9 mouse cellular contexts compared by ENCODE assay signal in the genomic region with DNA sequence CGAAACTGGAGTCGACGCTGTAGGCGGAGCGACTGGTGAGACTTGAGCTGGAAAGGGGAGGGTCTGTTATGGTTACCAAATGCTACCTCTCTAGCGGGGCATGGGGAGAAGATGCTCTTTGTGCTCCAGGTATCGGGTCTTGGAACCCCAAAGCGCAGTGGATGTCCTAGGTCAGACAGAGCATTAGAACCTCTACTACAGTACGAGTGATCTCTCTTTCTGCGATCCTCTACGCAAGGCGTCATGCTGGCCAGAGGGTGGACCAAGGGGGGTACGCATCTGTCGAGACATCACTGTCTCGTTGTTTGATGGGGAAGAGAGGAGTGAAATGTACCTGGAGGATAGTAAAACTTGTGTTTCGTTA. TPM values are rescaled to one million over a fixed set of nuclear protein-coding genes. Genes with fewer than 3 reads are reported as not detected.
DNase-seq lines count a peak whose midpoint lies in the region; ATAC-seq and TF ChIP-seq lines count a peak whose summit lies in the region.
"Had no signal": no experiment of that assay in that cellular context is flagged by ENCODE, and none has a peak within 500 bp of the region (broad histone marks: within the 10 kb centered on the region; RNA-seq: fewer than 3 reads in every experiment).

No protein-coding gene starts in this region.

- peaks cover 11% of the 10 kb centered on the region for H3K36me3 ChIP-seq in kidney, embryonic 16.5 days (ENCODE audit: insufficient read depth, low read length)
- H3K36me3 ChIP-seq in embryonic facial prominence, embryonic 10.5 days (replicated peaks) = peaks cover 48% of the 10 kb centered on the region
- peaks cover 15% of the 10 kb centered on the region; the same call in 1 of the 2 replicates for H3K36me3 ChIP-seq in intestine, embryonic 15.5 days
- H3K36me3 ChIP-seq in midbrain, postnatal 0 days (ENCODE audit: insufficient read depth, low read length) = peaks cover 20% of the 10 kb centered on the region

- under 1% methylated on average over 16 of the region's 16 CpGs for WGBS in kidney, embryonic 16.5 days
- WGBS in embryonic facial prominence, embryonic 10.5 days = 1% methylated on average over 16 of the region's 16 CpGs
- under 1% methylated on average over 16 of the region's 16 CpGs for WGBS in intestine, embryonic 15.5 days
- WGBS in midbrain, postnatal 0 days = under 1% methylated on average over 16 of the region's 16 CpGs

- no peak for TF ChIP-seq CTCF in midbrain, postnatal 0 days (IDR thresholded peaks at IDR 0.05)

- peak overlapping the region; percentile 79 for H3K4me3 ChIP-seq in kidney, embryonic 16.5 days (ENCODE audit: low read length)
- peak overlapping the region; percentile 96 for H3K4me3 ChIP-seq in embryonic facial prominence, embryonic 10.5 days
- H3K4me3 ChIP-seq in intestine, embryonic 15.5 days (replicated peaks) = peak overlapping the region; percentile 68
- H3K4me3 ChIP-seq in midbrain, postnatal 0 days (ENCODE audit: low read depth, low read length) = peak overlapping the region; percentile 76

- ATAC-seq in kidney, embryonic 16.5 days (ENCODE audit: low FRiP score, low TSS enrichment) = peak; percentile 37; the same call in 1 of the 2 replicates
- peak; percentile 66 for ATAC-seq in intestine, embryonic 15.5 days
- peak; percentile 15; the same call in 1 of the 2 replicates for ATAC-seq in midbrain, postnatal 0 days (ENCODE audit: low FRiP score)

- H3K4me2 ChIP-seq in kidney, embryonic 16.5 days (replicated peaks; ENCODE audit: low read depth, low read length) = peak overlapping the region; percentile 78
- H3K4me2 ChIP-seq in intestine, embryonic 15.5 days (replicated peaks) = peak overlapping the region; percentile 74
- H3K4me2 ChIP-seq in midbrain, postnatal 0 days (ENCODE audit: low read depth, low read length, poor library complexity, severe bottlenecking) = peak overlapping the region; percentile 69

- no peak for DNase-seq in kidney, postnatal 25 days
- DNase-seq in embryonic facial prominence, embryonic 10.5 days (ENCODE audit: low spot score) = no peak
- no peak for DNase-seq in midbrain, postnatal 0 days (ENCODE audit: low spot score)
- DNase-seq in right cerebral cortex, postnatal 10 days (ENCODE audit: low spot score in 2 of 2) = no peak
- DNase-seq in thymus, postnatal 25 days = no peak
- DNase-seq in layer of hippocampus, adult 9-11 months = no peak

- H3K27me3 ChIP-seq in kidney, embryonic 16.5 days (ENCODE audit: insufficient read depth, low read length) = no peaks in the 10 kb centered on the region
- H3K27me3 ChIP-seq in embryonic facial prominence, embryonic 10.5 days (replicated peaks; ENCODE audit: low read depth, poor library complexity, severe bottlenecking) = no peaks in the 10 kb centered on the region
- no peaks in the 10 kb centered on the region for H3K27me3 ChIP-seq in intestine, embryonic 15.5 days (replicated peaks)
- H3K27me3 ChIP-seq in midbrain, postnatal 0 days (ENCODE audit: insufficient read depth, low read length) = no peaks in the 10 kb centered on the region

- no peak overlapping the region for H3K27ac ChIP-seq in kidney, embryonic 16.5 days (ENCODE audit: low read length)
- H3K27ac ChIP-seq in embryonic facial prominence, embryonic 10.5 days (replicated peaks) = peak overlapping the region; percentile 83
- H3K27ac ChIP-seq in intestine, embryonic 15.5 days = no peak overlapping the region
- peak overlapping the region; percentile 71 for H3K27ac ChIP-seq in midbrain, postnatal 0 days (ENCODE audit: low read depth, low read length)

- no peaks in the 10 kb centered on the region for H3K9me3 ChIP-seq in kidney, embryonic 16.5 days (ENCODE audit: low read length)
- H3K9me3 ChIP-seq in embryonic facial prominence, embryonic 10.5 days = no peaks in the 10 kb centered on the region
- H3K9me3 ChIP-seq in intestine, embryonic 15.5 days = no peaks in the 10 kb centered on the region
- H3K9me3 ChIP-seq in midbrain, postnatal 0 days (ENCODE audit: low read length) = no peaks in the 10 kb centered on the region

- peak overlapping the region; percentile 73 for H3K9ac ChIP-seq in kidney, embryonic 16.5 days (replicated peaks; ENCODE audit: low read length)
- peak overlapping the region; percentile 70 for H3K9ac ChIP-seq in intestine, embryonic 15.5 days
- H3K9ac ChIP-seq in midbrain, postnatal 0 days (replicated peaks; ENCODE audit: low read length, poor library complexity, severe bottlenecking) = peak overlapping the region; percentile 80

- H3K4me1 ChIP-seq in kidney, embryonic 16.5 days (ENCODE audit: insufficient read depth, low read length) = peaks cover 14% of the 10 kb centered on the region
- peaks cover 20% of the 10 kb centered on the region for H3K4me1 ChIP-seq in embryonic facial prominence, embryonic 10.5 days
- peaks cover 18% of the 10 kb centered on the region for H3K4me1 ChIP-seq in intestine, embryonic 15.5 days (replicated peaks)
- no peaks in the 10 kb centered on the region for H3K4me1 ChIP-seq in midbrain, postnatal 0 days (ENCODE audit: insufficient read depth, low read length)

RNA-seq across cellular contexts. Expression of a gene that starts 0.5 kb away (rescaled TPM):
- 25.3 and 26.9 TPM in 2 replicates for polyA plus RNA-seq in kidney, embryonic 16.5 days (2015; fragmentation: Nextera tagmentation; extraction: Ambion mirVana)
- 27.9 and 30.7 TPM in 2 replicates for polyA plus RNA-seq in embryonic facial prominence, embryonic 10.5 days (2016; fragmentation: Nextera tagmentation; extraction: Ambion mirVana)
- 16.2 and 21.0 TPM in 2 replicates for polyA plus RNA-seq in intestine, embryonic 15.5 days (2015; fragmentation: Nextera tagmentation; extraction: Ambion mirVana)
- 18.9 and 20.4 TPM in 2 replicates for total RNA-seq in midbrain, postnatal 0 days (2014; rRNA removed)
- 8.0 and 10.5 TPM in 2 replicates for polyA plus RNA-seq in midbrain, postnatal 0 days (2015; fragmentation: Nextera tagmentation; extraction: Ambion mirVana)

RNA-seq across cellular contexts. Expression of a gene that starts 0.6 kb away (rescaled TPM):
- polyA plus RNA-seq in kidney, embryonic 16.5 days (2015; fragmentation: Nextera tagmentation; extraction: Ambion mirVana) = 35.9 and 38.9 TPM in 2 replicates
- polyA plus RNA-seq in embryonic facial prominence, embryonic 10.5 days (2016; fragmentation: Nextera tagmentation; extraction: Ambion mirVana) = 48.4 and 50.8 TPM in 2 replicates
- 31.6 and 38.2 TPM in 2 replicates for polyA plus RNA-seq in intestine, embryonic 15.5 days (2015; fragmentation: Nextera tagmentation; extraction: Ambion mirVana)
- 44.3 and 46.4 TPM in 2 replicates for total RNA-seq in midbrain, postnatal 0 days (2014; rRNA removed)
- polyA plus RNA-seq in midbrain, postnatal 0 days (2015; fragmentation: Nextera tagmentation; extraction: Ambion mirVana) = 43.3 and 54.3 TPM in 2 replicates

RNA-seq across cellular contexts. Expression of a gene that starts 21.9 kb away (rescaled TPM):
- polyA plus RNA-seq in kidney, embryonic 16.5 days (2015; fragmentation: Nextera tagmentation; extraction: Ambion mirVana) = 11.8 and 12.8 TPM in 2 replicates
- 1.1 and 1.6 TPM in 2 replicates for polyA plus RNA-seq in embryonic facial prominence, embryonic 10.5 days (2016; fragmentation: Nextera tagmentation; extraction: Ambion mirVana)
- 25.4 and 31.4 TPM in 2 replicates for polyA plus RNA-seq in intestine, embryonic 15.5 days (2015; fragmentation: Nextera tagmentation; extraction: Ambion mirVana)
- not detected in 2 replicates for total RNA-seq in midbrain, postnatal 0 days (2014; rRNA removed)
- polyA plus RNA-seq in midbrain, postnatal 0 days (2015; fragmentation: Nextera tagmentation; extraction: Ambion mirVana) = 0.26 TPM in 1 of 2 replicates, not detected in the other
- total RNA-seq: layer of hippocampus, postnatal 36 days had no signal

RNA-seq across cellular contexts. Expression of a gene that starts 34.0 kb away (rescaled TPM):
- polyA plus RNA-seq in kidney, embryonic 16.5 days (2015; fragmentation: Nextera tagmentation; extraction: Ambion mirVana) = 4.7 and 5.0 TPM in 2 replicates
- polyA plus RNA-seq in embryonic facial prominence, embryonic 10.5 days (2016; fragmentation: Nextera tagmentation; extraction: Ambion mirVana) = 1.5 and 1.8 TPM in 2 replicates
- polyA plus RNA-seq in intestine, embryonic 15.5 days (2015; fragmentation: Nextera tagmentation; extraction: Ambion mirVana) = 1.6 and 3.0 TPM in 2 replicates
- total RNA-seq in midbrain, postnatal 0 days (2014; rRNA removed) = not detected in 2 replicates
- polyA plus RNA-seq in midbrain, postnatal 0 days (2015; fragmentation: Nextera tagmentation; extraction: Ambion mirVana) = 1.3 and 1.5 TPM in 2 replicates

RNA-seq across cellular contexts. Expression of a gene that starts 40.8 kb away (rescaled TPM):
- 2.5 and 3.4 TPM in 2 replicates for polyA plus RNA-seq in kidney, embryonic 16.5 days (2015; fragmentation: Nextera tagmentation; extraction: Ambion mirVana)
- 1.1 and 1.5 TPM in 2 replicates for polyA plus RNA-seq in embryonic facial prominence, embryonic 10.5 days (2016; fragmentation: Nextera tagmentation; extraction: Ambion mirVana)
- 7.9 and 10.0 TPM in 2 replicates for polyA plus RNA-seq in intestine, embryonic 15.5 days (2015; fragmentation: Nextera tagmentation; extraction: Ambion mirVana)
- 2.2 and 3.0 TPM in 2 replicates for total RNA-seq in midbrain, postnatal 0 days (2014; rRNA removed)
- polyA plus RNA-seq in midbrain, postnatal 0 days (2015; fragmentation: Nextera tagmentation; extraction: Ambion mirVana) = 1.0 and 1.2 TPM in 2 replicates

Comparison
In these comparisons a context has a peak if more than half of its experiments do, and no peak if none do; other contexts are left out.
1. ATAC-seq: peak in every context shown above with its lines; median percentile 66 in intestine, embryonic 15.5 days; 37 in kidney, embryonic 16.5 days; 15 in midbrain, postnatal 0 days.
2. H3K27ac ChIP-seq: peak in embryonic facial prominence, embryonic 10.5 days (single experiment) and midbrain, postnatal 0 days (single experiment); none in kidney, embryonic 16.5 days (single experiment) and intestine, embryonic 15.5 days (single experiment).
3. Peak in every context shown above with its lines, with median percentiles within 50 percentile points of each other: H3K4me2 ChIP-seq, H3K4me3 ChIP-seq and H3K9ac ChIP-seq.